Mouse (Mus musculus) G1E (cell line): ENCODE data around the gene Bmpr1b.

Experiments
- CTCF ChIP-seq: IDR thresholded peaks from 2 replicates; pipeline ENCODE4 v1.5.1; 2012; ENCODE audit warnings: low read depth, low read length, inconsistent platforms, mixed read lengths
- GATA1 ChIP-seq: IDR thresholded peaks from 2 replicates; pipeline ENCODE4 v1.6.1; 2012; ENCODE audit warnings: borderline replicate concordance, low read length, inconsistent platforms, mixed read lengths
- POLR2AphosphoS5 ChIP-seq: IDR thresholded peaks from 2 replicates; pipeline ENCODE4 v1.6.1; 2012; ENCODE audit warnings: low read depth, low read length, inconsistent platforms; ENCODE audit not compliant: insufficient replicate concordance
- TAL1 ChIP-seq: conservative IDR thresholded peaks from 2 replicates; pipeline ENCODE4 v1.6.1; 2012; ENCODE audit warnings: low read depth, low read length, inconsistent platforms, mixed read lengths

GRCm38 (mm10) chr3:142106227-142106626 is 63.0 kb downstream of the Bmpr1b start:
- TF ChIP-seq CTCF, result no peak
- no peak for TF ChIP-seq GATA1
- TF ChIP-seq TAL1, result no peak
- no peak for TF ChIP-seq POLR2AphosphoS5
